Mouse (Mus musculus) small intestine, adult 2 months (tissue): ENCODE data around the gene Snrpd2.

ENCODE experiments used
- CTCF ChIP-seq: fragments of 200-500 bp; IDR thresholded peaks from 2 replicates; pipeline ENCODE4 v1.5.1; 2012; ENCODE audit warnings: low read depth, mild to moderate bottlenecking, control low read depth, inconsistent platforms, low read length, moderate library complexity, mixed read lengths; ENCODE audit not compliant: insufficient replicate concordance, insufficient read length; ENCODE audit errors: extremely low read depth
- POLR2A ChIP-seq: fragments of 200-500 bp; IDR thresholded peaks from 2 replicates; pipeline ENCODE4 v1.6.1; 2012; ENCODE audit warnings: low read depth, mild to moderate bottlenecking, control low read depth, inconsistent platforms, low read length, moderate library complexity

- TF ChIP-seq POLR2A (no peak), CTCF (no peak)
These were observed 14.7 kb downstream of the Snrpd2 start for GRCm38 (mm10) chr7:19164189-19164588.
